Mouse (Mus musculus): ENCODE measurements around the gene Smg7. TPM values are rescaled to one million over a fixed set of nuclear protein-coding genes. Genes with fewer than 3 reads are reported as not detected.

Smg7 gene
- total RNA-seq (2012; rRNA removed) = 86.7 and 88.4 TPM in 2 replicates

- peak within 1 kb of the TSS; percentile 91 for H3K4me3 ChIP-seq (ENCODE audit: insufficient read depth in 1 of 2, low read depth in 1 of 2, low read length in 2 of 2, poor library complexity in 1 of 2, severe bottlenecking in 1 of 2)
- DNase-seq (ENCODE audit: low read depth, low spot score) = no peak
- TF ChIP-seq ZC3H11A (IDR thresholded peaks at IDR 0.05; ENCODE audit: borderline replicate concordance, low read depth, low read length) = no peak
- no peak for TF ChIP-seq HCFC1 (IDR thresholded peaks at IDR 0.05; ENCODE audit: borderline replicate concordance, insufficient read depth, low read length)
- no peak for TF ChIP-seq MAFK (IDR thresholded peaks at IDR 0.05; ENCODE audit: insufficient read depth, low read depth, low read length)
- TF ChIP-seq CHD2 (IDR thresholded peaks at IDR 0.05; ENCODE audit: low read depth, low read length) = no peak
- no peak for TF ChIP-seq ZNF384 (IDR thresholded peaks at IDR 0.05; ENCODE audit: low read depth, low read length)
- H3K9ac ChIP-seq (ENCODE audit: insufficient read depth, low read depth, low read length, poor library complexity, severe bottlenecking) = peak within 1 kb of the TSS; percentile 100
- peak within 1 kb of the TSS; percentile 99 for H3K27ac ChIP-seq (ENCODE audit: insufficient read depth, low read depth, low read length, poor library complexity, severe bottlenecking)
- in situ Hi-C loops (cut with MboI; ENCODE audit: low sequenced_read_pairs in 2 of 2, unreplicated experiment in 2 of 2) = no loop called here
- H3K4me1 ChIP-seq (ENCODE audit: control insufficient read depth in 2 of 2, insufficient read depth in 2 of 2, low read length in 2 of 2, poor library complexity in 1 of 2) = peaks cover 4 to 9% of the 10 kb centered on the region in 2 experiments
- H3K36me3 ChIP-seq (ENCODE audit: control insufficient read depth, insufficient read depth, low read length, poor library complexity, severe bottlenecking) = no peaks in the 10 kb centered on the region; the same call in 1 of the 2 replicates
- no peaks in the 10 kb centered on the region for H3K9me3 ChIP-seq (ENCODE audit: control insufficient read depth, insufficient read depth, low read depth, low read length)
Observed at GRCm38 (mm10) chr1:152901765-152902664, at the start of gene Smg7. Gene Smg7 (minus strand): TSS chr1:152902646.

GRCm38 (mm10) chr1:152942977-152943376 is 40.5 kb upstream of the Smg7 start:
- in situ Hi-C loops (cut with MboI; ENCODE audit: low sequenced_read_pairs in 2 of 2, unreplicated experiment in 2 of 2) = no loop called here
- Histone ChIP-seq H3K36me3 (ENCODE audit: control insufficient read depth, insufficient read depth, low read length, poor library complexity, severe bottlenecking) (no peaks in the 10 kb centered on the region), H3K9me3 (ENCODE audit: control insufficient read depth, insufficient read depth, low read depth, low read length) (no peaks in the 10 kb centered on the region), H3K4me1 (ENCODE audit: control insufficient read depth in 2 of 2, insufficient read depth in 2 of 2, low read length in 2 of 2, poor library complexity in 1 of 2) (peaks cover 2 to 4% of the 10 kb centered on the region in 2 experiments; a peak in 3 of 4 replicates), H3K9ac (ENCODE audit: insufficient read depth, low read depth, low read length, poor library complexity, severe bottlenecking) (no peak overlapping the region), H3K4me3 (ENCODE audit: insufficient read depth in 1 of 2, low read depth in 1 of 2, low read length in 2 of 2, poor library complexity in 1 of 2, severe bottlenecking in 1 of 2) (no peak overlapping the region), H3K27ac (ENCODE audit: insufficient read depth, low read depth, low read length, poor library complexity, severe bottlenecking) (peak overlapping the region; percentile 54; the same call in 1 of the 2 replicates)
- peak; percentile 62 for DNase-seq (ENCODE audit: low read depth, low spot score)
- TF ChIP-seq MAFK (IDR thresholded peaks at IDR 0.05; ENCODE audit: insufficient read depth, low read depth, low read length) (no peak), CHD2 (IDR thresholded peaks at IDR 0.05; ENCODE audit: low read depth, low read length) (no peak), ZC3H11A (IDR thresholded peaks at IDR 0.05; ENCODE audit: borderline replicate concordance, low read depth, low read length) (no peak), ZNF384 (IDR thresholded peaks at IDR 0.05; ENCODE audit: low read depth, low read length) (0 out of 2 replicates have a peak, but pooled peaks have one; percentile 7)

- peaks cover 2 to 10% of the 10 kb centered on the region in 2 experiments; a peak in 2 of 4 replicates for H3K4me1 ChIP-seq (ENCODE audit: control insufficient read depth in 2 of 2, insufficient read depth in 2 of 2, low read length in 2 of 2, poor library complexity in 1 of 2)
- H3K9ac ChIP-seq (ENCODE audit: insufficient read depth, low read depth, low read length, poor library complexity, severe bottlenecking) = no peak overlapping the region
- no peaks in the 10 kb centered on the region for H3K9me3 ChIP-seq (ENCODE audit: control insufficient read depth, insufficient read depth, low read depth, low read length)
- H3K36me3 ChIP-seq (ENCODE audit: control insufficient read depth, insufficient read depth, low read length, poor library complexity, severe bottlenecking) = no peaks in the 10 kb centered on the region
- no peak for TF ChIP-seq MAFK (IDR thresholded peaks at IDR 0.05; ENCODE audit: insufficient read depth, low read depth, low read length)
- TF ChIP-seq CHD2 (IDR thresholded peaks at IDR 0.05; ENCODE audit: low read depth, low read length) = no peak
- no peak for TF ChIP-seq HCFC1 (IDR thresholded peaks at IDR 0.05; ENCODE audit: borderline replicate concordance, insufficient read depth, low read length)
- no peak for TF ChIP-seq ZNF384 (IDR thresholded peaks at IDR 0.05; ENCODE audit: low read depth, low read length)
- TF ChIP-seq ZC3H11A (IDR thresholded peaks at IDR 0.05; ENCODE audit: borderline replicate concordance, low read depth, low read length) = no peak
- in situ Hi-C loops (cut with MboI; ENCODE audit: low sequenced_read_pairs in 2 of 2, unreplicated experiment in 2 of 2) = no loop called here
- DNase-seq (ENCODE audit: low read depth, low spot score) = no peak
- H3K4me3 ChIP-seq (ENCODE audit: insufficient read depth in 1 of 2, low read depth in 1 of 2, low read length in 2 of 2, poor library complexity in 1 of 2, severe bottlenecking in 1 of 2) = no peak overlapping the region
- no peak overlapping the region for H3K27ac ChIP-seq (ENCODE audit: insufficient read depth, low read depth, low read length, poor library complexity, severe bottlenecking)
Observed at GRCm38 (mm10) chr1:152936365-152936764, 33.9 kb upstream of the Smg7 start.

- Histone ChIP-seq H3K4me1 (ENCODE audit: control insufficient read depth in 2 of 2, insufficient read depth in 2 of 2, low read length in 2 of 2, poor library complexity in 1 of 2) (peaks cover 2 to 10% of the 10 kb centered on the region in 2 experiments; a peak in 2 of 4 replicates), H3K9ac (ENCODE audit: insufficient read depth, low read depth, low read length, poor library complexity, severe bottlenecking) (no peak overlapping the region), H3K9me3 (ENCODE audit: control insufficient read depth, insufficient read depth, low read depth, low read length) (no peaks in the 10 kb centered on the region), H3K36me3 (ENCODE audit: control insufficient read depth, insufficient read depth, low read length, poor library complexity, severe bottlenecking) (no peaks in the 10 kb centered on the region), H3K4me3 (ENCODE audit: insufficient read depth in 1 of 2, low read depth in 1 of 2, low read length in 2 of 2, poor library complexity in 1 of 2, severe bottlenecking in 1 of 2) (no peak overlapping the region), H3K27ac (ENCODE audit: insufficient read depth, low read depth, low read length, poor library complexity, severe bottlenecking) (no peak overlapping the region)
- no peak for DNase-seq (ENCODE audit: low read depth, low spot score)
- no peak for TF ChIP-seq MAFK (IDR thresholded peaks at IDR 0.05; ENCODE audit: insufficient read depth, low read depth, low read length)
- TF ChIP-seq HCFC1 (IDR thresholded peaks at IDR 0.05; ENCODE audit: borderline replicate concordance, insufficient read depth, low read length) = no peak
- TF ChIP-seq CHD2 (IDR thresholded peaks at IDR 0.05; ENCODE audit: low read depth, low read length) = no peak
- no peak for TF ChIP-seq ZNF384 (IDR thresholded peaks at IDR 0.05; ENCODE audit: low read depth, low read length)
- no peak for TF ChIP-seq ZC3H11A (IDR thresholded peaks at IDR 0.05; ENCODE audit: borderline replicate concordance, low read depth, low read length)
- in situ Hi-C loops (cut with MboI; ENCODE audit: low sequenced_read_pairs in 2 of 2, unreplicated experiment in 2 of 2) = no loop called here
Observed at GRCm38 (mm10) chr1:152935476-152935875, 33.0 kb upstream of the Smg7 start.

All from ES-E14 (cell line).